Mouse (Mus musculus) thymus, adult 2 months (tissue): ENCODE measurements at regions not wholly inside any gene's neighbourhood (a gene's known extent, or its start where the extent isn't known, plus 50 kb on each side); places are given as distances from the start of the nearest gene placed in this dataset.

Experiments used
- CTCF ChIP-seq: fragments of 200-500 bp; IDR thresholded peaks from 2 replicates; pipeline ENCODE4 v1.5.1; 2012; ENCODE audit warnings: mild to moderate bottlenecking, control low read depth, low read length, moderate library complexity, borderline replicate concordance; ENCODE audit not compliant: control insufficient read depth, poor library complexity, insufficient read depth; ENCODE audit errors: extremely low read depth
- POLR2A ChIP-seq: fragments of 200-500 bp; IDR thresholded peaks from 2 replicates; pipeline ENCODE4 v1.6.1; 2012; ENCODE audit warnings: mild to moderate bottlenecking, low read length, control low read depth, moderate library complexity; ENCODE audit not compliant: control insufficient read depth, poor library complexity, insufficient read depth; ENCODE audit errors: extremely low read depth

DNA sequence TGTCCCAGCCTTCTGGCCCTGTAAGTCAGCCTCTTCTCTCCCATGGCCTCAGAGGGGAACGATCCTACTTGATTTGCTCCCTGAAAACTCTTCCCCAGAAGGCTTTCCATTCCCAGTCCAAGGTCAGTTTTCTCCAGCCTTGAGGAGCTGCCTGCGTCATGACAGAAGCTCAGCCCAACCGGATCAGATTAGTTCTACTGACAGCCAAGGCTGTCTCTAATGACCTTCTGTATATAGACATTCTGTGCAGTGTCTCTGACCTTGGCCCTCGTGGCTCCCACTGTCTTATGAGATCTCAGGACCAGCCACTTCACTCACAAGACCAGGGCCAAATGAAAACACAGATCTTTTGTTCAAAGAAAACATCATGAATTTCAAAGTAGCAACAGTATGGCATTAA lies 166.6 kb upstream of the Cited2 start:
- TF ChIP-seq CTCF = no peak
- no peak for TF ChIP-seq POLR2A
